Mouse (Mus musculus): Measurements from ENCODE around the gene Camk1d. TPM values are rescaled to one million over a fixed set of nuclear protein-coding genes. Genes with fewer than 3 reads are reported as not detected.

The Camk1d gene
- polyA plus RNA-seq, 1 experiment, result 13.2 TPM

GRCm38 (mm10) chr2:5646322-5646721, 68.0 kb downstream of the Camk1d start:
- no peaks in the 10 kb centered on the region for H3K36me3 ChIP-seq (ENCODE audit: control insufficient read depth, insufficient read depth, low read length)
- no peak overlapping the region for H3K4me3 ChIP-seq (ENCODE audit: control insufficient read depth, insufficient read depth, low read length)
- H3K27ac ChIP-seq (ENCODE audit: control insufficient read depth, insufficient read depth, low read length), result no peak overlapping the region
- TF ChIP-seq CTCF (IDR thresholded peaks at IDR 0.05; ENCODE audit: borderline replicate concordance, control insufficient read depth, extremely low read depth, insufficient read depth, low read length, poor library complexity) (no peak), POLR2A (IDR thresholded peaks at IDR 0.05; ENCODE audit: control insufficient read depth, extremely low read depth, insufficient read depth, low read length, poor library complexity) (no peak)
- DNase-seq, result no peak
- H3K4me1 ChIP-seq (replicated peaks; ENCODE audit: control insufficient read depth, insufficient read depth, low read length), result peaks cover 29% of the 10 kb centered on the region
- H3K27me3 ChIP-seq (ENCODE audit: control insufficient read depth, insufficient read depth, low read length), result no peaks in the 10 kb centered on the region
- WGBS, result 96% methylated on average over 5 of the region's 5 CpGs

GRCm38 (mm10) chr2:5645584-5645983, 68.7 kb downstream of the Camk1d start:
- Histone ChIP-seq H3K4me3 (ENCODE audit: control insufficient read depth, insufficient read depth, low read length) (no peak overlapping the region), H3K36me3 (ENCODE audit: control insufficient read depth, insufficient read depth, low read length) (no peaks in the 10 kb centered on the region), H3K27me3 (ENCODE audit: control insufficient read depth, insufficient read depth, low read length) (no peaks in the 10 kb centered on the region), H3K4me1 (replicated peaks; ENCODE audit: control insufficient read depth, insufficient read depth, low read length) (peaks cover 25% of the 10 kb centered on the region), H3K27ac (ENCODE audit: control insufficient read depth, insufficient read depth, low read length) (no peak overlapping the region)
- no peak for DNase-seq
- WGBS, result 93% methylated on average over 2 of the region's 2 CpGs
- no peak for TF ChIP-seq POLR2A (IDR thresholded peaks at IDR 0.05; ENCODE audit: control insufficient read depth, extremely low read depth, insufficient read depth, low read length, poor library complexity)
- TF ChIP-seq CTCF (IDR thresholded peaks at IDR 0.05; ENCODE audit: borderline replicate concordance, control insufficient read depth, extremely low read depth, insufficient read depth, low read length, poor library complexity), result no peak

- DNase-seq, result no peak
- H3K4me1 ChIP-seq (replicated peaks; ENCODE audit: control insufficient read depth, insufficient read depth, low read length), result peaks cover 32% of the 10 kb centered on the region
- H3K36me3 ChIP-seq (ENCODE audit: control insufficient read depth, insufficient read depth, low read length), result no peaks in the 10 kb centered on the region
- WGBS, result 94% methylated on average over 3 of the region's 3 CpGs
- no peak overlapping the region for H3K4me3 ChIP-seq (ENCODE audit: control insufficient read depth, insufficient read depth, low read length)
- TF ChIP-seq CTCF (IDR thresholded peaks at IDR 0.05; ENCODE audit: borderline replicate concordance, control insufficient read depth, extremely low read depth, insufficient read depth, low read length, poor library complexity) (no peak), POLR2A (IDR thresholded peaks at IDR 0.05; ENCODE audit: control insufficient read depth, extremely low read depth, insufficient read depth, low read length, poor library complexity) (no peak)
- no peaks in the 10 kb centered on the region for H3K27me3 ChIP-seq (ENCODE audit: control insufficient read depth, insufficient read depth, low read length)
- H3K27ac ChIP-seq (ENCODE audit: control insufficient read depth, insufficient read depth, low read length), result no peak overlapping the region
Measured at GRCm38 (mm10) chr2:5643937-5644336, 70.4 kb downstream of the Camk1d start.

GRCm38 (mm10) chr2:5643226-5643625, 71.1 kb downstream of the Camk1d start:
- Histone ChIP-seq H3K4me1 (replicated peaks; ENCODE audit: control insufficient read depth, insufficient read depth, low read length) (peaks cover 32% of the 10 kb centered on the region), H3K27ac (ENCODE audit: control insufficient read depth, insufficient read depth, low read length) (peak overlapping the region; percentile 25), H3K4me3 (ENCODE audit: control insufficient read depth, insufficient read depth, low read length) (no peak overlapping the region), H3K36me3 (ENCODE audit: control insufficient read depth, insufficient read depth, low read length) (no peaks in the 10 kb centered on the region), H3K27me3 (ENCODE audit: control insufficient read depth, insufficient read depth, low read length) (no peaks in the 10 kb centered on the region)
- DNase-seq, result peak; percentile 52
- TF ChIP-seq CTCF (IDR thresholded peaks at IDR 0.05; ENCODE audit: borderline replicate concordance, control insufficient read depth, extremely low read depth, insufficient read depth, low read length, poor library complexity) (no peak), POLR2A (IDR thresholded peaks at IDR 0.05; ENCODE audit: control insufficient read depth, extremely low read depth, insufficient read depth, low read length, poor library complexity) (no peak)
- WGBS, result 10% methylated on average over 7 of the region's 7 CpGs

GRCm38 (mm10) chr2:5642624-5643023, 71.7 kb downstream of the Camk1d start:
- H3K4me3 ChIP-seq (ENCODE audit: control insufficient read depth, insufficient read depth, low read length), result no peak overlapping the region
- 4% methylated on average over 5 of the region's 5 CpGs for WGBS
- H3K27me3 ChIP-seq (ENCODE audit: control insufficient read depth, insufficient read depth, low read length), result no peaks in the 10 kb centered on the region
- peak; percentile 70 for DNase-seq
- TF ChIP-seq CTCF (IDR thresholded peaks at IDR 0.05; ENCODE audit: borderline replicate concordance, control insufficient read depth, extremely low read depth, insufficient read depth, low read length, poor library complexity) (no peak), POLR2A (IDR thresholded peaks at IDR 0.05; ENCODE audit: control insufficient read depth, extremely low read depth, insufficient read depth, low read length, poor library complexity) (no peak)
- H3K36me3 ChIP-seq (ENCODE audit: control insufficient read depth, insufficient read depth, low read length), result no peaks in the 10 kb centered on the region
- peak overlapping the region; percentile 94 for H3K27ac ChIP-seq (ENCODE audit: control insufficient read depth, insufficient read depth, low read length)
- peaks cover 32% of the 10 kb centered on the region for H3K4me1 ChIP-seq (replicated peaks; ENCODE audit: control insufficient read depth, insufficient read depth, low read length)

GRCm38 (mm10) chr2:5641678-5642077, 72.6 kb downstream of the Camk1d start:
- H3K27ac ChIP-seq (ENCODE audit: control insufficient read depth, insufficient read depth, low read length), result peak overlapping the region; percentile 20; the same call in 1 of the 2 replicates
- no peaks in the 10 kb centered on the region for H3K27me3 ChIP-seq (ENCODE audit: control insufficient read depth, insufficient read depth, low read length)
- 68% methylated on average over 5 of the region's 5 CpGs for WGBS
- peaks cover 32% of the 10 kb centered on the region for H3K4me1 ChIP-seq (replicated peaks; ENCODE audit: control insufficient read depth, insufficient read depth, low read length)
- TF ChIP-seq CTCF (IDR thresholded peaks at IDR 0.05; ENCODE audit: borderline replicate concordance, control insufficient read depth, extremely low read depth, insufficient read depth, low read length, poor library complexity) (no peak), POLR2A (IDR thresholded peaks at IDR 0.05; ENCODE audit: control insufficient read depth, extremely low read depth, insufficient read depth, low read length, poor library complexity) (no peak)
- no peak overlapping the region for H3K4me3 ChIP-seq (ENCODE audit: control insufficient read depth, insufficient read depth, low read length)
- H3K36me3 ChIP-seq (ENCODE audit: control insufficient read depth, insufficient read depth, low read length), result no peaks in the 10 kb centered on the region
- DNase-seq, result no peak

- Histone ChIP-seq H3K27me3 (ENCODE audit: control insufficient read depth, insufficient read depth, low read length) (no peaks in the 10 kb centered on the region), H3K4me1 (replicated peaks; ENCODE audit: control insufficient read depth, insufficient read depth, low read length) (peaks cover 32% of the 10 kb centered on the region), H3K36me3 (ENCODE audit: control insufficient read depth, insufficient read depth, low read length) (no peaks in the 10 kb centered on the region), H3K4me3 (ENCODE audit: control insufficient read depth, insufficient read depth, low read length) (no peak overlapping the region), H3K27ac (ENCODE audit: control insufficient read depth, insufficient read depth, low read length) (no peak overlapping the region)
- no peak for TF ChIP-seq CTCF (IDR thresholded peaks at IDR 0.05; ENCODE audit: borderline replicate concordance, control insufficient read depth, extremely low read depth, insufficient read depth, low read length, poor library complexity)
- no peak for DNase-seq
- 100% methylated on average over 5 of the region's 5 CpGs for WGBS
Measured at GRCm38 (mm10) chr2:5640586-5640985, 73.7 kb downstream of the Camk1d start.
